Mouse (Mus musculus) thymus, adult 2 months (tissue): Measurements from ENCODE around the gene Sgcd. TPM values are rescaled to one million over a fixed set of nuclear protein-coding genes. Genes with fewer than 3 reads are reported as not detected.
"Not testable (repeated sequence)": the region's sequence is repeated elsewhere in the genome, so short reads cannot be mapped to it uniquely, and the experiment has no call there.

Experiments used
- DNase-seq: peaks from one replicate; pipeline ENCODE4 v3.0.0; 2021
- H3K27ac ChIP-seq: fragments of 200-500 bp; 2 replicates; pipeline ENCODE4 v1.5.1; 2012; ENCODE audit warnings: low read length, control low read depth; ENCODE audit not compliant: control insufficient read depth, insufficient read depth
- H3K27me3 ChIP-seq: fragments of 200-500 bp; 2 replicates; pipeline ENCODE4 v1.6.1; 2012; ENCODE audit warnings: mild to moderate bottlenecking, low read length, moderate library complexity, mixed read lengths; ENCODE audit not compliant: control insufficient read depth, insufficient read depth
- H3K36me3 ChIP-seq: fragments of 200-500 bp; 2 replicates; pipeline ENCODE4 v1.6.1; 2012; ENCODE audit warnings: mild to moderate bottlenecking, low read length, moderate library complexity; ENCODE audit not compliant: control insufficient read depth, insufficient read depth
- H3K4me1 ChIP-seq: fragments of 200-500 bp; replicated peaks from 2 replicates; pipeline ENCODE4 v1.6.1; 2012; ENCODE audit warnings: low read length; ENCODE audit not compliant: control insufficient read depth, insufficient read depth
- H3K4me3 ChIP-seq: fragments of 200-500 bp; 2 replicates; pipeline ENCODE4 v1.5.1; 2012; ENCODE audit warnings: mild to moderate bottlenecking, low read length, control low read depth, moderate library complexity; ENCODE audit not compliant: control insufficient read depth, insufficient read depth
- CTCF ChIP-seq: fragments of 200-500 bp; IDR thresholded peaks from 2 replicates; pipeline ENCODE4 v1.5.1; 2012; ENCODE audit warnings: mild to moderate bottlenecking, control low read depth, low read length, moderate library complexity, borderline replicate concordance; ENCODE audit not compliant: control insufficient read depth, poor library complexity, insufficient read depth; ENCODE audit errors: extremely low read depth
- POLR2A ChIP-seq: fragments of 200-500 bp; IDR thresholded peaks from 2 replicates; pipeline ENCODE4 v1.6.1; 2012; ENCODE audit warnings: mild to moderate bottlenecking, low read length, control low read depth, moderate library complexity; ENCODE audit not compliant: control insufficient read depth, poor library complexity, insufficient read depth; ENCODE audit errors: extremely low read depth
- WGBS: fragments of 180-500 bp; shearing (Covaris S2); methylation state at CpG from one replicate; pipeline ENCODE4 v1.1.7; 2018; 5-methylcytosine and 5-hydroxymethylcytosine counted together
- polyA plus RNA-seq: library from polyadenylated mRNA; depleted of rRNA; stranded (reverse); fragments of >200 nt; gene quantifications from 2 replicates; pipeline ENCODE4 v1.2.3, GENCODE M21; 2012

The Sgcd gene
- polyA plus RNA-seq, 1 experiment, result 0.34 TPM

- DNase-seq, result no peak
- no peak overlapping the region for H3K4me3 ChIP-seq
- H3K4me1 ChIP-seq, result no peaks in the 10 kb centered on the region
- no peaks in the 10 kb centered on the region for H3K27me3 ChIP-seq
- H3K27ac ChIP-seq, result no peak overlapping the region
- no peak for TF ChIP-seq POLR2A
- TF ChIP-seq CTCF, result no peak
- WGBS, result 96% methylated on average over 2 of the region's 2 CpGs
- no peaks in the 10 kb centered on the region for H3K36me3 ChIP-seq
These were observed 358.6 kb downstream of the Sgcd start for GRCm38 (mm10) chr11:47630186-47630585.

GRCm38 (mm10) chr11:47609892-47610291 is 378.9 kb downstream of the Sgcd start:
- TF ChIP-seq POLR2A, result no peak
- TF ChIP-seq CTCF, result no peak
- H3K27ac ChIP-seq, result no peak overlapping the region
- H3K36me3 ChIP-seq, result no peaks in the 10 kb centered on the region
- no peaks in the 10 kb centered on the region for H3K27me3 ChIP-seq
- H3K4me3 ChIP-seq, result no peak overlapping the region
- H3K4me1 ChIP-seq, result no peaks in the 10 kb centered on the region
- DNase-seq, result no peak
- 80% methylated on average over 4 of the region's 4 CpGs for WGBS

GRCm38 (mm10) chr11:47574635-47575034 is 414.1 kb downstream of the Sgcd start:
- Histone ChIP-seq H3K36me3 (no peaks in the 10 kb centered on the region), H3K4me3 (no peak overlapping the region), H3K27ac (no peak overlapping the region), H3K4me1 (no peaks in the 10 kb centered on the region), H3K27me3 (no peaks in the 10 kb centered on the region)
- no peak for DNase-seq
- TF ChIP-seq CTCF (no peak), POLR2A (no peak)
- 88% methylated on average over 4 of the region's 4 CpGs for WGBS

- H3K4me3 ChIP-seq, result no peak overlapping the region
- no peaks in the 10 kb centered on the region for H3K36me3 ChIP-seq
- H3K4me1 ChIP-seq, result no peaks in the 10 kb centered on the region
- no peak overlapping the region for H3K27ac ChIP-seq
- DNase-seq, result no peak
- 92% methylated on average over 1 of the region's 1 CpGs for WGBS
- no peak for TF ChIP-seq CTCF
- no peak for TF ChIP-seq POLR2A
- no peaks in the 10 kb centered on the region for H3K27me3 ChIP-seq
These were observed 420.3 kb downstream of the Sgcd start for GRCm38 (mm10) chr11:47568488-47568887.

DNA sequence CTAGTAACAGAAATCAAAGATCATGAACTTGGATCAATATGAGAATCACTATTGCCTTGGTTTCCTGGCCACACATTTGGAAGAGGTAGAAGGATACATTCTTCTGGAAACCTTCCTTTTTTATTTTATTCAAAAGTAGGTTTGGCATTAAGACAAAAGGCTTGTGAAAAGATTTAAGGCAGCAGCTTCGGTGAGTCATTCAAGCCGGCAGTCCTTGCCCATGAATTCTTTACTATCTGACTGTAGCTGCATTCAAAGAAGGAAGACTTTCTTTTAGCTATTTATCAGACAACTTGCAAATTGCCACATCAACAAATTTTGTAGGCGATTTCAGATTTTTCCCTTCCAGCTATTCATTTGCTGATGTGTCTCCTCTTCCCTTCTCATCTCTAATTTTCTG is 422.6 kb downstream of the Sgcd start:
- no peaks in the 10 kb centered on the region for H3K4me1 ChIP-seq
- WGBS, result 84% methylated on average over 3 of the region's 3 CpGs
- no peak for TF ChIP-seq CTCF
- TF ChIP-seq POLR2A, result no peak
- H3K27ac ChIP-seq, result no peak overlapping the region
- DNase-seq, result no peak
- no peaks in the 10 kb centered on the region for H3K36me3 ChIP-seq
- H3K27me3 ChIP-seq, result no peaks in the 10 kb centered on the region
- H3K4me3 ChIP-seq, result no peak overlapping the region

GRCm38 (mm10) chr11:47524845-47525244 is 463.9 kb downstream of the Sgcd start:
- WGBS, result 60% methylated on average over 1 of the region's 1 CpGs
- DNase-seq, result no peak
- Histone ChIP-seq H3K27me3 (no peaks in the 10 kb centered on the region), H3K36me3 (no peaks in the 10 kb centered on the region), H3K4me3 (no peak overlapping the region), H3K4me1 (no peaks in the 10 kb centered on the region), H3K27ac (no peak overlapping the region)
- no peak for TF ChIP-seq POLR2A
- no peak for TF ChIP-seq CTCF

DNA sequence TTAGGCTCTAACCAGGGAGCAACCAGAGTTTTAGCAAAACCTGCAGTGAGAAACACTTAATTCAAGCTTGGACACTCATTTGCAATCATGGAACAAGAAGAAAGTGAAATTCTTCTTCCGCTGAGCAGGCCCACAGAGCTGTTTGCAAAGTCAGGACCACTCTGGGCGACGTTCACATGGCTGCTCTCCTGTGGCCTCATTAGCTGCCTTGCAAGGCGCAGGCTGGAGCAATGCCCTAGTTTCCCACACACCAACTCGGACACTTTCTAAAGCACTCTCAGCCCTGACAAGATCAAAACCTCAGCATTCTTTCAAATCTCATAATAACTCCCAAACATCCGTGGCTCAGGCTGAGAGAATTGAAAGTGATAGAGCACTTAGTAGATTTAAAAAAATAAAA is 480.7 kb downstream of the Sgcd start:
- Histone ChIP-seq H3K27me3 (no peaks in the 10 kb centered on the region), H3K4me3 (no peak overlapping the region), H3K4me1 (no peaks in the 10 kb centered on the region), H3K27ac (no peak overlapping the region), H3K36me3 (no peaks in the 10 kb centered on the region)
- 82% methylated on average over 6 of the region's 6 CpGs for WGBS
- no peak for TF ChIP-seq CTCF
- no peak for TF ChIP-seq POLR2A
- DNase-seq, result no peak

- H3K36me3 ChIP-seq, H3K4me1 ChIP-seq, H3K27ac ChIP-seq, H3K4me3 ChIP-seq, DNase-seq, H3K27me3 ChIP-seq: not testable (repeated sequence)
These were observed 485.5 kb downstream of the Sgcd start for GRCm38 (mm10) chr11:47503236-47503635.
